Mouse (Mus musculus): ENCODE measurements at regions not wholly inside any gene's neighbourhood (a gene's known extent, or its start where the extent isn't known, plus 50 kb on each side); places are given as distances from the start of the nearest gene placed in this dataset.

DNA sequence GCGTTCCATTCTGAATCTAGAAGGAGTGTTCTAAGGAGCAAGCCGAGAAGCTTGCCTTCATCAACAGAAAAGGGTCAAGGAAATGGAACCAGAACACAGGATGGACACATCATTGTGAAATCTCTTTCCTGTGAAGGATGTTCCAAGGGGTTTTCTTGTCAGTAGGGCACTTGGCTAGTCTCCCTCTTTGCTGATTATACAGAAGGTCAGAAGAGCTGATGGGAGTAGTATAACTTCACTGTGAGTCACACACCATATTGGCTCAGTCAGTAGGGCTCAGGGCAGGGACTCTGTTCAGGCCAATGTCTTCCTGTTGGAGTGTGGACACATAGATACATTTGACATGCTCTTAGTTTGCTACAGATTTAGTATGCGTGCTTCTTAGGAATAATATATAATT is 433.5 kb upstream of the Id2 start:
- H3K27ac ChIP-seq, result no peak overlapping the region
- H3K4me1 ChIP-seq (ENCODE audit: insufficient read depth, low read length), result no peaks in the 10 kb centered on the region
- 90% methylated on average over 3 of the region's 3 CpGs for WGBS
- ATAC-seq (no peak), DNase-seq (ENCODE audit: low spot score) (no peak)
- H3K4me2 ChIP-seq (ENCODE audit: low read depth, low read length), result no peak overlapping the region
- no peak overlapping the region for H3K4me3 ChIP-seq (ENCODE audit: low read length)
- no peaks in the 10 kb centered on the region for H3K36me3 ChIP-seq (ENCODE audit: insufficient read depth, low read length)
- H3K27me3 ChIP-seq (ENCODE audit: insufficient read depth, low read length), result no peaks in the 10 kb centered on the region
- H3K9ac ChIP-seq (replicated peaks; ENCODE audit: low read length), result no peak overlapping the region
- TF ChIP-seq CTCF (IDR thresholded peaks at IDR 0.05; ENCODE audit: low read depth), result no peak
- no peaks in the 10 kb centered on the region for H3K9me3 ChIP-seq (ENCODE audit: low read length)

GRCm38 (mm10) chr12:25529537-25529936 is 432.6 kb upstream of the Id2 start:
- H3K27ac ChIP-seq, result no peak overlapping the region
- H3K4me1 ChIP-seq (ENCODE audit: insufficient read depth, low read length), result no peaks in the 10 kb centered on the region
- no peaks in the 10 kb centered on the region for H3K36me3 ChIP-seq (ENCODE audit: insufficient read depth, low read length)
- H3K4me2 ChIP-seq (ENCODE audit: low read depth, low read length), result no peak overlapping the region
- ATAC-seq, result no peak
- WGBS, result 90% methylated on average over 3 of the region's 3 CpGs
- no peak for DNase-seq (ENCODE audit: low spot score)
- H3K4me3 ChIP-seq (ENCODE audit: low read length), result no peak overlapping the region
- no peak overlapping the region for H3K9ac ChIP-seq (replicated peaks; ENCODE audit: low read length)
- no peak for TF ChIP-seq CTCF (IDR thresholded peaks at IDR 0.05; ENCODE audit: low read depth)
- H3K9me3 ChIP-seq (ENCODE audit: low read length), result no peaks in the 10 kb centered on the region
- no peaks in the 10 kb centered on the region for H3K27me3 ChIP-seq (ENCODE audit: insufficient read depth, low read length)

DNA sequence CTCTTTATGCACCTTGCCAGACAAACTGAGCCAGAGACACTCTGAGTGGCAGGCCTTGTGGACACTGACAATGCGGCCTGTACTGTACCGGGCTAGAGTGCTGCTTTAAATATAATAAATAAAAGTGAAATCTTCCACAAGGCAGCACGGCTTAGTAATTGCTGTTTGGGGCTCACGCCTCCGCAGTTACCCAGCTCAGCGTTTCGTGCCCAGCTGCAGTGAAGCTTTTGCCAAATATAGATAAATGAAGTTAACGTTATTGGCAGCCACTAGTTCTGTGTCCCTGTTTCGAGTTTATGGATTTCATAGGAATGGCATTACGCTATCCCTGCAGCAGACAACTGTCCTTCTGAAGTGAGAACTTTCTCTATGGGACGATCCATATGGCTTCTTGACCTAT is 429.7 kb upstream of the Id2 start:
- Histone ChIP-seq H3K27ac (no peak overlapping the region), H3K4me2 (ENCODE audit: low read depth, low read length) (no peak overlapping the region), H3K36me3 (ENCODE audit: insufficient read depth, low read length) (no peaks in the 10 kb centered on the region), H3K27me3 (ENCODE audit: insufficient read depth, low read length) (no peaks in the 10 kb centered on the region), H3K4me1 (ENCODE audit: insufficient read depth, low read length) (no peaks in the 10 kb centered on the region), H3K9me3 (ENCODE audit: low read length) (no peaks in the 10 kb centered on the region), H3K4me3 (ENCODE audit: low read length) (no peak overlapping the region), H3K9ac (replicated peaks; ENCODE audit: low read length) (no peak overlapping the region)
- TF ChIP-seq CTCF (IDR thresholded peaks at IDR 0.05; ENCODE audit: low read depth), result no peak
- WGBS, result 86% methylated on average over 11 of the region's 11 CpGs
- ATAC-seq (no peak), DNase-seq (ENCODE audit: low spot score) (no peak)

- Histone ChIP-seq H3K9me3 (ENCODE audit: low read length) (no peaks in the 10 kb centered on the region), H3K4me1 (ENCODE audit: insufficient read depth, low read length) (no peaks in the 10 kb centered on the region), H3K27me3 (ENCODE audit: insufficient read depth, low read length) (no peaks in the 10 kb centered on the region), H3K4me3 (ENCODE audit: low read length) (no peak overlapping the region), H3K36me3 (ENCODE audit: insufficient read depth, low read length) (no peaks in the 10 kb centered on the region), H3K27ac (no peak overlapping the region), H3K9ac (replicated peaks; ENCODE audit: low read length) (no peak overlapping the region), H3K4me2 (ENCODE audit: low read depth, low read length) (no peak overlapping the region)
- ATAC-seq (no peak), DNase-seq (ENCODE audit: low spot score) (no peak)
- TF ChIP-seq CTCF (IDR thresholded peaks at IDR 0.05; ENCODE audit: low read depth), result no peak
- 83% methylated on average over 2 of the region's 2 CpGs for WGBS
These were observed 419.8 kb upstream of the Id2 start for GRCm38 (mm10) chr12:25516738-25517137.

GRCm38 (mm10) chr12:25513679-25514078 is 416.7 kb upstream of the Id2 start:
- no peak overlapping the region for H3K27ac ChIP-seq
- H3K9ac ChIP-seq (replicated peaks; ENCODE audit: low read length), result no peak overlapping the region
- H3K4me2 ChIP-seq (ENCODE audit: low read depth, low read length), result no peak overlapping the region
- DNase-seq (ENCODE audit: low spot score) (peak; percentile 20), ATAC-seq (no peak)
- H3K36me3 ChIP-seq (ENCODE audit: insufficient read depth, low read length), result no peaks in the 10 kb centered on the region
- no peak for TF ChIP-seq CTCF (IDR thresholded peaks at IDR 0.05; ENCODE audit: low read depth)
- H3K4me1 ChIP-seq (ENCODE audit: insufficient read depth, low read length), result no peaks in the 10 kb centered on the region
- no peak overlapping the region for H3K4me3 ChIP-seq (ENCODE audit: low read length)
- no peaks in the 10 kb centered on the region for H3K9me3 ChIP-seq (ENCODE audit: low read length)
- H3K27me3 ChIP-seq (ENCODE audit: insufficient read depth, low read length), result no peaks in the 10 kb centered on the region

DNA sequence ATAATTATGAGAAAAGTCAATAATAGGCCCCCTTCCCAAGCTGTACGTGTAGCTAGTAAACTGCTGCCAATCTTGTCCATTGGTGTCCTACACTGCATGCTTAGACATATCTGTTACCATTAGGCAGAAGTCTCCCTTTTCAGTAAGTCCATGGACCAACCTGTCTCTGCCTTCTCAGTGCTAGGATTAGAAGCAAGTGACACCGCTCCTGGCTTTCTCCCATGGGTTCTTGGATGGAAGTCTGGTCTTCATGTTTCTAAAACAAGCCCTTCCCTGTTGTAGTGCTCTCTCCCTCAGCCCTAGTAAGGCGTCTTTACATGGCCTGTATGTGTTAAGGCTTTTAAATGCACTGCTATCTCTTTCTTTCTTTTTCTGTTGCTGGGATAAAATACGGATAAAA is 412.7 kb upstream of the Id2 start:
- no peaks in the 10 kb centered on the region; the same call in 1 of the 2 replicates for H3K9me3 ChIP-seq (ENCODE audit: low read length)
- no peak overlapping the region for H3K27ac ChIP-seq
- H3K4me2 ChIP-seq (ENCODE audit: low read depth, low read length), result no peak overlapping the region
- H3K27me3 ChIP-seq (ENCODE audit: insufficient read depth, low read length), result no peaks in the 10 kb centered on the region
- 87% methylated on average over 4 of the region's 4 CpGs for WGBS
- H3K4me3 ChIP-seq (ENCODE audit: low read length), result no peak overlapping the region
- DNase-seq (ENCODE audit: low spot score) (no peak), ATAC-seq (no peak)
- no peaks in the 10 kb centered on the region for H3K36me3 ChIP-seq (ENCODE audit: insufficient read depth, low read length)
- no peak for TF ChIP-seq CTCF (IDR thresholded peaks at IDR 0.05; ENCODE audit: low read depth)
- H3K9ac ChIP-seq (replicated peaks; ENCODE audit: low read length), result no peak overlapping the region
- no peaks in the 10 kb centered on the region for H3K4me1 ChIP-seq (ENCODE audit: insufficient read depth, low read length)

GRCm38 (mm10) chr12:25493233-25493632 is 396.3 kb upstream of the Id2 start:
- no peak overlapping the region for H3K9ac ChIP-seq (replicated peaks; ENCODE audit: low read length)
- no peak overlapping the region for H3K27ac ChIP-seq
- no peak for ATAC-seq
- no peaks in the 10 kb centered on the region for H3K27me3 ChIP-seq (ENCODE audit: insufficient read depth, low read length)
- no peak for TF ChIP-seq CTCF (IDR thresholded peaks at IDR 0.05; ENCODE audit: low read depth)
- H3K36me3 ChIP-seq (ENCODE audit: insufficient read depth, low read length), result no peaks in the 10 kb centered on the region
- H3K4me3 ChIP-seq (ENCODE audit: low read length), result no peak overlapping the region
- H3K4me1 ChIP-seq (ENCODE audit: insufficient read depth, low read length), result no peaks in the 10 kb centered on the region
- H3K9me3 ChIP-seq (ENCODE audit: low read length), result no peaks in the 10 kb centered on the region
- no peak for DNase-seq (ENCODE audit: low spot score)
- 83% methylated on average over 5 of the region's 5 CpGs for WGBS
- H3K4me2 ChIP-seq (ENCODE audit: low read depth, low read length), result no peak overlapping the region
